Mouse (Mus musculus): ENCODE data around the gene Dynlrb1. TPM values are rescaled to one million over a fixed set of nuclear protein-coding genes. Genes with fewer than 3 reads are reported as not detected.
A peak's percentile ranks its signal among the peaks of the same experiment; 100 is the strongest.

The Dynlrb1 gene
- polyA plus RNA-seq, 1 experiment, result 350 TPM

- no peaks in the 10 kb centered on the region for H3K79me2 ChIP-seq (ENCODE audit: control insufficient read depth, insufficient read depth)
- H3K36me3 ChIP-seq (ENCODE audit: control insufficient read depth, insufficient read depth), result peaks cover 64% of the 10 kb centered on the region
- H3K27me3 ChIP-seq (ENCODE audit: control insufficient read depth, insufficient read depth, insufficient read length), result no peaks in the 10 kb centered on the region
- TF ChIP-seq MAX (IDR thresholded peaks at IDR 0.05) (no peak), FOSL1 (IDR thresholded peaks at IDR 0.05; ENCODE audit: insufficient read depth, low read length, poor library complexity, severe bottlenecking) (no peak), CEBPB (IDR thresholded peaks at IDR 0.05; ENCODE audit: low read depth) (no peak), MYOG (IDR thresholded peaks at IDR 0.05; ENCODE audit: control insufficient read depth, extremely low read depth, insufficient read length) (no peak), CTCF (IDR thresholded peaks at IDR 0.05; ENCODE audit: control insufficient read depth, insufficient read depth, insufficient read length) (no peak), USF1 (IDR thresholded peaks at IDR 0.05; ENCODE audit: low read depth) (no peak), MYOD1 (IDR thresholded peaks at IDR 0.05; ENCODE audit: control insufficient read depth, insufficient read length, low read depth) (no peak)
- H3K4me3 ChIP-seq (ENCODE audit: insufficient read depth, poor library complexity, severe bottlenecking), result no peak overlapping the region
- no peaks in the 10 kb centered on the region for H3K79me3 ChIP-seq (ENCODE audit: low read depth)
- H3ac ChIP-seq (ENCODE audit: control insufficient read depth, insufficient read length, low read depth), result no peak overlapping the region
Measured at GRCm38 (mm10) chr2:155249588-155249987, 13.3 kb downstream of the Dynlrb1 start.

GRCm38 (mm10) chr2:155265526-155265925, 29.2 kb downstream of the Dynlrb1 start:
- Histone ChIP-seq H3K27me3 (ENCODE audit: control insufficient read depth, insufficient read depth, insufficient read length) (no peaks in the 10 kb centered on the region), H3K79me3 (ENCODE audit: low read depth) (no peaks in the 10 kb centered on the region), H3K36me3 (ENCODE audit: control insufficient read depth, insufficient read depth) (no peaks in the 10 kb centered on the region), H3K4me3 (ENCODE audit: insufficient read depth, poor library complexity, severe bottlenecking) (no peak overlapping the region), H3K79me2 (ENCODE audit: control insufficient read depth, insufficient read depth) (no peaks in the 10 kb centered on the region), H3ac (ENCODE audit: control insufficient read depth, insufficient read length, low read depth) (no peak overlapping the region)
- TF ChIP-seq USF1 (IDR thresholded peaks at IDR 0.05; ENCODE audit: low read depth) (no peak), MAX (IDR thresholded peaks at IDR 0.05) (no peak), CTCF (IDR thresholded peaks at IDR 0.05; ENCODE audit: control insufficient read depth, insufficient read depth, insufficient read length) (no peak), MYOD1 (IDR thresholded peaks at IDR 0.05; ENCODE audit: control insufficient read depth, insufficient read length, low read depth) (no peak)

GRCm38 (mm10) chr2:155266896-155267295, 30.6 kb downstream of the Dynlrb1 start:
- Histone ChIP-seq H3K4me3 (ENCODE audit: insufficient read depth, poor library complexity, severe bottlenecking) (no peak overlapping the region), H3K79me3 (ENCODE audit: low read depth) (no peaks in the 10 kb centered on the region), H3K27me3 (ENCODE audit: control insufficient read depth, insufficient read depth, insufficient read length) (no peaks in the 10 kb centered on the region), H3ac (ENCODE audit: control insufficient read depth, insufficient read length, low read depth) (no peak overlapping the region), H3K79me2 (ENCODE audit: control insufficient read depth, insufficient read depth) (no peaks in the 10 kb centered on the region), H3K36me3 (ENCODE audit: control insufficient read depth, insufficient read depth) (no peaks in the 10 kb centered on the region)
- TF ChIP-seq FOSL1 (IDR thresholded peaks at IDR 0.05; ENCODE audit: insufficient read depth, low read length, poor library complexity, severe bottlenecking) (no peak), MYOD1 (IDR thresholded peaks at IDR 0.05; ENCODE audit: control insufficient read depth, insufficient read length, low read depth) (no peak), CTCF (IDR thresholded peaks at IDR 0.05; ENCODE audit: control insufficient read depth, insufficient read depth, insufficient read length) (no peak), CEBPB (IDR thresholded peaks at IDR 0.05; ENCODE audit: low read depth) (no peak), MAX (IDR thresholded peaks at IDR 0.05) (no peak)

GRCm38 (mm10) chr2:155271957-155272356, 35.6 kb downstream of the Dynlrb1 start:
- Histone ChIP-seq H3ac (ENCODE audit: control insufficient read depth, insufficient read length, low read depth) (no peak overlapping the region), H3K79me3 (ENCODE audit: low read depth) (no peaks in the 10 kb centered on the region), H3K27me3 (ENCODE audit: control insufficient read depth, insufficient read depth, insufficient read length) (no peaks in the 10 kb centered on the region), H3K79me2 (ENCODE audit: control insufficient read depth, insufficient read depth) (no peaks in the 10 kb centered on the region), H3K36me3 (ENCODE audit: control insufficient read depth, insufficient read depth) (no peaks in the 10 kb centered on the region), H3K4me3 (ENCODE audit: insufficient read depth, poor library complexity, severe bottlenecking) (no peak overlapping the region)
- TF ChIP-seq MYOG (IDR thresholded peaks at IDR 0.05; ENCODE audit: control insufficient read depth, extremely low read depth, insufficient read length) (no peak), USF1 (IDR thresholded peaks at IDR 0.05; ENCODE audit: low read depth) (no peak), MYOD1 (IDR thresholded peaks at IDR 0.05; ENCODE audit: control insufficient read depth, insufficient read length, low read depth) (no peak), CTCF (IDR thresholded peaks at IDR 0.05; ENCODE audit: control insufficient read depth, insufficient read depth, insufficient read length) (peak; percentile 40), FOSL1 (IDR thresholded peaks at IDR 0.05; ENCODE audit: insufficient read depth, low read length, poor library complexity, severe bottlenecking) (no peak), CEBPB (IDR thresholded peaks at IDR 0.05; ENCODE audit: low read depth) (no peak), MAX (IDR thresholded peaks at IDR 0.05) (no peak)

- Histone ChIP-seq H3K79me3 (ENCODE audit: low read depth) (no peaks in the 10 kb centered on the region), H3K27me3 (ENCODE audit: control insufficient read depth, insufficient read depth, insufficient read length) (no peaks in the 10 kb centered on the region), H3K4me3 (ENCODE audit: insufficient read depth, poor library complexity, severe bottlenecking) (no peak overlapping the region), H3K36me3 (ENCODE audit: control insufficient read depth, insufficient read depth) (no peaks in the 10 kb centered on the region), H3K79me2 (ENCODE audit: control insufficient read depth, insufficient read depth) (no peaks in the 10 kb centered on the region), H3ac (ENCODE audit: control insufficient read depth, insufficient read length, low read depth) (no peak overlapping the region)
- no peak for TF ChIP-seq CTCF (IDR thresholded peaks at IDR 0.05; ENCODE audit: control insufficient read depth, insufficient read depth, insufficient read length)
- no peak for TF ChIP-seq USF1 (IDR thresholded peaks at IDR 0.05; ENCODE audit: low read depth)
- no peak for TF ChIP-seq MYOG (IDR thresholded peaks at IDR 0.05; ENCODE audit: control insufficient read depth, extremely low read depth, insufficient read length)
- TF ChIP-seq CEBPB (IDR thresholded peaks at IDR 0.05; ENCODE audit: low read depth), result no peak
- no peak for TF ChIP-seq FOSL1 (IDR thresholded peaks at IDR 0.05; ENCODE audit: insufficient read depth, low read length, poor library complexity, severe bottlenecking)
- no peak for TF ChIP-seq MYOD1 (IDR thresholded peaks at IDR 0.05; ENCODE audit: control insufficient read depth, insufficient read length, low read depth)
- no peak for TF ChIP-seq MAX (IDR thresholded peaks at IDR 0.05)
Measured at GRCm38 (mm10) chr2:155272396-155273170, 36.2 kb downstream of the Dynlrb1 start.

DNA sequence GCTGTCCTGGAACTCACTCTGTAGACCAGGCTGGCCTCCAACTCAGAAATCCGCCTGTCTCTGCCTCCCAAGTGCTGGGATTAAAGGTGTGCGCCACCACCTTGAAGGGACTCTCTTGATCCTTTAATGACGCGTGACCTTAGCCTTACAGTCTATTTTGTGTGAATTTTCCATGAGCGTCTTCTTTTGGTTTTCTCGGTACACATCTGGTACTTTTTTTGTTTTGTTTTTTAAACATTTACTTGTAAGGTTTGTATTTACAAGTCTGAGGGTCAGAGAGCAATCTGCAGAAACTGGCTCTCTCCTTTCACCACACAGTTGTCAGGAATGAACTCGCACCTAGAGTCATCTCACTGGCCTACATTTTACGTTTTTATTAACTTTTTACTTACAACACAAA, 37.3 kb downstream of the Dynlrb1 start:
- TF ChIP-seq CEBPB (IDR thresholded peaks at IDR 0.05; ENCODE audit: low read depth) (no peak), FOSL1 (IDR thresholded peaks at IDR 0.05; ENCODE audit: insufficient read depth, low read length, poor library complexity, severe bottlenecking) (no peak), MAX (IDR thresholded peaks at IDR 0.05) (no peak), MYOG (IDR thresholded peaks at IDR 0.05; ENCODE audit: control insufficient read depth, extremely low read depth, insufficient read length) (no peak), CTCF (IDR thresholded peaks at IDR 0.05; ENCODE audit: control insufficient read depth, insufficient read depth, insufficient read length) (no peak), USF1 (IDR thresholded peaks at IDR 0.05; ENCODE audit: low read depth) (no peak), MYOD1 (IDR thresholded peaks at IDR 0.05; ENCODE audit: control insufficient read depth, insufficient read length, low read depth) (no peak)

More for the DNA sequence above, 37.3 kb downstream of the Dynlrb1 start:
- Histone ChIP-seq H3K79me2 (ENCODE audit: control insufficient read depth, insufficient read depth) (no peaks in the 10 kb centered on the region), H3K4me3 (ENCODE audit: insufficient read depth, poor library complexity, severe bottlenecking) (no peak overlapping the region), H3K27me3 (ENCODE audit: control insufficient read depth, insufficient read depth, insufficient read length) (no peaks in the 10 kb centered on the region), H3ac (ENCODE audit: control insufficient read depth, insufficient read length, low read depth) (no peak overlapping the region), H3K79me3 (ENCODE audit: low read depth) (no peaks in the 10 kb centered on the region), H3K36me3 (ENCODE audit: control insufficient read depth, insufficient read depth) (no peaks in the 10 kb centered on the region)
